Mouse (Mus musculus) ovary, postnatal 36 days (tissue): Measurements from ENCODE around the gene Cttnbp2nl.
A peak's percentile ranks its signal among the peaks of the same experiment; 100 is the strongest.

Source experiments
- DNase-seq: peaks from one replicate; pipeline ENCODE4 v3.0.0; 2022; ENCODE audit warnings: low spot score, mixed read lengths

Cttnbp2nl gene

GRCm38 (mm10) chr3:105058627-105059513 is 5.9 kb upstream of the Cttnbp2nl start:
- DNase-seq, result peak; percentile 74

GRCm38 (mm10) chr3:105055666-105056065 is 2.7 kb upstream of the Cttnbp2nl start:
- DNase-seq, result no peak

- peak; percentile 30 for DNase-seq
Measured at GRCm38 (mm10) chr3:105054952-105055351, 2.0 kb upstream of the Cttnbp2nl start.

- DNase-seq, result no peak
Measured at GRCm38 (mm10) chr3:105053698-105054001, 704 bp upstream of the Cttnbp2nl start.

GRCm38 (mm10) chr3:105052171-105052936 is 592 bp downstream of the Cttnbp2nl start:
- DNase-seq, result no peak

GRCm38 (mm10) chr3:105051103-105051502 is 1.8 kb downstream of the Cttnbp2nl start:
- no peak for DNase-seq

GRCm38 (mm10) chr3:105049848-105050247 is 3.1 kb downstream of the Cttnbp2nl start:
- no peak for DNase-seq

- peak; percentile 34 for DNase-seq
Measured at GRCm38 (mm10) chr3:105047616-105048015, 5.3 kb downstream of the Cttnbp2nl start.

GRCm38 (mm10) chr3:105046870-105047269 is 6.1 kb downstream of the Cttnbp2nl start:
- DNase-seq, result no peak

- no peak for DNase-seq
Measured at GRCm38 (mm10) chr3:105043746-105044145, 9.2 kb downstream of the Cttnbp2nl start.

- no peak for DNase-seq
Measured at GRCm38 (mm10) chr3:105040983-105041625, 11.8 kb downstream of the Cttnbp2nl start.

GRCm38 (mm10) chr3:105040002-105040401 is 12.9 kb downstream of the Cttnbp2nl start:
- no peak for DNase-seq

GRCm38 (mm10) chr3:105037240-105037770 is 15.6 kb downstream of the Cttnbp2nl start:
- no peak for DNase-seq

- no peak for DNase-seq
Measured at GRCm38 (mm10) chr3:105036281-105036847, 16.6 kb downstream of the Cttnbp2nl start.

- DNase-seq, result no peak
Measured at GRCm38 (mm10) chr3:105023371-105024005, 29.5 kb downstream of the Cttnbp2nl start.

GRCm38 (mm10) chr3:105019826-105020692 is 32.9 kb downstream of the Cttnbp2nl start:
- DNase-seq, result no peak

- DNase-seq, result no peak
Measured at GRCm38 (mm10) chr3:105018783-105019105, 34.2 kb downstream of the Cttnbp2nl start.

GRCm38 (mm10) chr3:105018085-105018782 is 34.7 kb downstream of the Cttnbp2nl start:
- no peak for DNase-seq

- no peak for DNase-seq
Measured at GRCm38 (mm10) chr3:105017314-105017713, 35.6 kb downstream of the Cttnbp2nl start.

GRCm38 (mm10) chr3:105016204-105016603 is 36.7 kb downstream of the Cttnbp2nl start:
- DNase-seq, result no peak
